ENCODE assay signal across 14 mouse cellular contexts in the genomic region with DNA sequence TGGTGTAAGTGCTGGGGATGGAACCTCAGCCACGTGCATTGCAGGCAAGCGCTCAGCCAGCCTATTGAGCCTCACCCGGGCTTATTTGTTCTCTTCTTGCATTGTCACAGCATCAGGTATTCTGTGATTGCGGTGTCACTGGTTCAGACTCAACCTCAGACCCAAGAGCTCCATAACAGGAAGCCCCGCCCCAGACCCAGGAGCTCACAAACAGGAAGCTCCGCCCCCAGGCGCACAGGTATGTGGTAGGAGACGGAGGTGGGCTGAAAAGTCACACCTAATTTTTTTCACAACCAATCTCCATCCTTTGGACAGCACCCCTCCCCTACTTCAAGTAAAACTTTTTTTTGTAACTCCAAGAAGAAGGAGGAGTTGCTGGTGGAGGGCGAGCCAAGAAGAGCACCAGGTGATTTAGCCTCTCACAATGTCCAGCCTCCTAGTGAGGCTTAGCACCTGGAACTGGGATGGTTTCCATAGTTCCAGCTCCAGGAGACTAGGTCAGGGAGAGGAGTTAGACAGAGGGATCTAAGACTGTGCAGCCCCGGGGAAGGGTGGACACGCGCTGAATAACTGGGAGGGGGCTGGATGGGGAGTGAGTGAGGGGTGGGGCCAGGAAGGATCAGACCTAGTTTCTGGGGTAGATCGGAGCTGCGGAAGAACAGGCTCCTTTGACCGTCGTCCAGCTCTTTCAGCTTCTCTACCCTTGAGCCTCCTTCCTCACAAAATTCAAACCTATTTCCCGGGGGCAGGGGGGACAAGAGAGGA.
A peak's percentile ranks its signal among the peaks of the same experiment; 100 is the strongest.
DNase-seq lines count a peak whose midpoint lies in the region; ATAC-seq and TF ChIP-seq lines count a peak whose summit lies in the region.
"Had no signal": no experiment of that assay in that cellular context is flagged by ENCODE, and none has a peak within 500 bp of the region (broad histone marks: within the 10 kb centered on the region; RNA-seq: fewer than 3 reads in every experiment).

No protein-coding gene starts in this region.

- no peak overlapping the region for H3K9ac ChIP-seq in hindbrain, embryonic 12.5 days
- no peak overlapping the region for H3K9ac ChIP-seq in hindbrain, embryonic 11.5 days (ENCODE audit: low read depth, low read length)
- no peak overlapping the region; the same call in 1 of the 2 replicates for H3K9ac ChIP-seq in ES-E14 (ENCODE audit: insufficient read depth, low read depth, low read length, poor library complexity, severe bottlenecking)
- peak overlapping the region; percentile 26; the same call in 1 of the 2 replicates for H3K9ac ChIP-seq in forebrain, embryonic 13.5 days
- H3K9ac ChIP-seq in midbrain, embryonic 15.5 days = no peak overlapping the region
- H3K9ac ChIP-seq: liver, embryonic 14.5 days had no signal

- H3K9me3 ChIP-seq in hindbrain, embryonic 12.5 days (replicated peaks) = no peaks in the 10 kb centered on the region
- no peaks in the 10 kb centered on the region for H3K9me3 ChIP-seq in hindbrain, embryonic 11.5 days (ENCODE audit: control insufficient read depth, low read length)
- H3K9me3 ChIP-seq in ES-E14 (ENCODE audit: control insufficient read depth, insufficient read depth, low read depth, low read length) = no peaks in the 10 kb centered on the region
- H3K9me3 ChIP-seq in forebrain, embryonic 13.5 days (replicated peaks) = no peaks in the 10 kb centered on the region
- H3K9me3 ChIP-seq in midbrain, embryonic 15.5 days = no peaks in the 10 kb centered on the region

- DNase-seq in hindbrain, embryonic 11.5 days (ENCODE audit: low spot score) = no peak
- DNase-seq in ES-E14 (ENCODE audit: low read depth, low spot score) = peak; percentile 30
- DNase-seq in embryo, embryonic 9.5 days (ENCODE audit: extremely low spot score) = no peak
- no peak for DNase-seq in urinary bladder, adult 18-20 months (ENCODE audit: low spot score in 2 of 2)
- DNase-seq in heart, adult 9 months (ENCODE audit: low spot score in 2 of 2) = no peak
- DNase-seq: adrenal gland, adult 2 months; cerebellum, postnatal 14 days; left cerebral cortex, postnatal 4 days; lung, postnatal 4 days had no signal

- H3K27ac ChIP-seq in hindbrain, embryonic 12.5 days = no peak overlapping the region
- no peak overlapping the region for H3K27ac ChIP-seq in hindbrain, embryonic 11.5 days (ENCODE audit: low read depth, low read length)
- H3K27ac ChIP-seq in ES-E14 (ENCODE audit: insufficient read depth, low read depth, low read length, poor library complexity, severe bottlenecking) = peak overlapping the region; percentile 74; the same call in 1 of the 2 replicates
- H3K27ac ChIP-seq in forebrain, embryonic 13.5 days = no peak overlapping the region
- no peak overlapping the region for H3K27ac ChIP-seq in midbrain, embryonic 15.5 days
- H3K27ac ChIP-seq: kidney, postnatal 0 days; liver, embryonic 14.5 days had no signal

- H3K4me2 ChIP-seq in hindbrain, embryonic 12.5 days (replicated peaks) = peak overlapping the region; percentile 25; the same call in 1 of the 2 replicates
- H3K4me2 ChIP-seq in hindbrain, embryonic 11.5 days (replicated peaks; ENCODE audit: low read depth, low read length) = no peak overlapping the region
- H3K4me2 ChIP-seq in forebrain, embryonic 13.5 days = peak overlapping the region; percentile 51
- peak overlapping the region; percentile 37 for H3K4me2 ChIP-seq in midbrain, embryonic 15.5 days

- ATAC-seq in hindbrain, embryonic 12.5 days (ENCODE audit: low FRiP score) = no peak
- ATAC-seq in hindbrain, embryonic 11.5 days (ENCODE audit: low FRiP score) = no peak
- no peak for ATAC-seq in forebrain, embryonic 13.5 days
- no peak; the same call in 1 of the 2 replicates for ATAC-seq in midbrain, embryonic 15.5 days (replicated peaks)

- H3K4me3 ChIP-seq in hindbrain, embryonic 12.5 days = no peak overlapping the region
- no peak overlapping the region for H3K4me3 ChIP-seq in hindbrain, embryonic 11.5 days (ENCODE audit: low read depth, low read length)
- peak overlapping the region; percentile 13 to 46 for H3K4me3 ChIP-seq in ES-E14 (ENCODE audit: insufficient read depth in 1 of 2, low read depth in 1 of 2, low read length in 2 of 2, poor library complexity in 1 of 2, severe bottlenecking in 1 of 2)
- H3K4me3 ChIP-seq in forebrain, embryonic 13.5 days = no peak overlapping the region; the same call in 1 of the 2 replicates
- no peak overlapping the region for H3K4me3 ChIP-seq in midbrain, embryonic 15.5 days

- 11% methylated on average over 17 of the region's 17 CpGs for WGBS in hindbrain, embryonic 12.5 days
- 11% methylated on average over 17 of the region's 17 CpGs for WGBS in hindbrain, embryonic 11.5 days
- 11% methylated on average over 17 of the region's 17 CpGs for WGBS in forebrain, embryonic 13.5 days
- 14% methylated on average over 17 of the region's 17 CpGs for WGBS in midbrain, embryonic 15.5 days

- peaks cover 16% of the 10 kb centered on the region for H3K27me3 ChIP-seq in hindbrain, embryonic 12.5 days
- peaks cover 3% of the 10 kb centered on the region; the same call in 1 of the 2 replicates for H3K27me3 ChIP-seq in hindbrain, embryonic 11.5 days (ENCODE audit: control insufficient read depth, insufficient read depth, low read length)
- 0 out of 2 replicates have a peak, but pooled peaks cover 10% of the 10 kb centered on the region for H3K27me3 ChIP-seq in forebrain, embryonic 13.5 days
- H3K27me3 ChIP-seq in midbrain, embryonic 15.5 days (replicated peaks) = no peaks in the 10 kb centered on the region

- peaks cover 10% of the 10 kb centered on the region for H3K4me1 ChIP-seq in hindbrain, embryonic 12.5 days
- 0 out of 2 replicates have a peak, but pooled peaks cover 4% of the 10 kb centered on the region for H3K4me1 ChIP-seq in hindbrain, embryonic 11.5 days (replicated peaks; ENCODE audit: control insufficient read depth, insufficient read depth, low read length)
- peaks cover 0 to 12% of the 10 kb centered on the region in 2 experiments; a peak in 2 of 4 replicates for H3K4me1 ChIP-seq in ES-E14 (ENCODE audit: control insufficient read depth in 2 of 2, insufficient read depth in 2 of 2, low read length in 2 of 2, poor library complexity in 1 of 2)
- peaks cover 18% of the 10 kb centered on the region for H3K4me1 ChIP-seq in forebrain, embryonic 13.5 days
- peaks cover 17% of the 10 kb centered on the region for H3K4me1 ChIP-seq in midbrain, embryonic 15.5 days

- in situ Hi-C loops in ES-E14 (cut with MboI; ENCODE audit: low sequenced_read_pairs in 2 of 2, unreplicated experiment in 2 of 2) = no loop called here

- H3K36me3 ChIP-seq in hindbrain, embryonic 12.5 days = no peaks in the 10 kb centered on the region
- H3K36me3 ChIP-seq in hindbrain, embryonic 11.5 days (ENCODE audit: control insufficient read depth, insufficient read depth, low read length) = no peaks in the 10 kb centered on the region
- no peaks in the 10 kb centered on the region for H3K36me3 ChIP-seq in ES-E14 (ENCODE audit: control insufficient read depth, insufficient read depth, low read length, poor library complexity, severe bottlenecking)
- H3K36me3 ChIP-seq in forebrain, embryonic 13.5 days (ENCODE audit: poor library complexity, severe bottlenecking) = no peaks in the 10 kb centered on the region
- H3K36me3 ChIP-seq in midbrain, embryonic 15.5 days (replicated peaks) = no peaks in the 10 kb centered on the region

TF ChIP-seq in ES-E14, 5 proteins besides CTCF, POLR2A, EP300 and RAD21:
- no peak for TF ChIP-seq ZC3H11A (IDR thresholded peaks at IDR 0.05; ENCODE audit: borderline replicate concordance, low read depth, low read length)
- TF ChIP-seq HCFC1 (IDR thresholded peaks at IDR 0.05; ENCODE audit: borderline replicate concordance, insufficient read depth, low read length) = no peak
TF ChIP-seq in ES-E14: peak in this region for 0.

Comparison
In these comparisons a context has a peak if more than half of its experiments do, and no peak if none do; other contexts are left out.
1. H3K4me3 ChIP-seq: peak in ES-E14 (2 of 2); none in hindbrain, embryonic 12.5 days (single experiment), hindbrain, embryonic 11.5 days (single experiment), forebrain, embryonic 13.5 days (single experiment) and midbrain, embryonic 15.5 days (single experiment).